Mouse (Mus musculus): ENCODE results near the gene Uap1. TPM values are rescaled to one million over a fixed set of nuclear protein-coding genes. Genes with fewer than 3 reads are reported as not detected.

The Uap1 gene
- total RNA-seq, 2 experiments from 2014 or later = 33.0 to 33.7 TPM

GRCm38 (mm10) chr1:170173991-170174813, 555 bp downstream of the Uap1 start:
- DNase-seq (ENCODE audit: low spot score in 2 of 2) = no peak

GRCm38 (mm10) chr1:170167781-170168180, 7.0 kb downstream of the Uap1 start:
- DNase-seq (ENCODE audit: low spot score in 2 of 2) = no peak

- no peak for DNase-seq (ENCODE audit: low spot score in 2 of 2)
Observed at GRCm38 (mm10) chr1:170164913-170165312, 9.8 kb downstream of the Uap1 start.

GRCm38 (mm10) chr1:170164053-170164614, 10.6 kb downstream of the Uap1 start:
- DNase-seq (ENCODE audit: low spot score in 2 of 2) = no peak

- no peak for DNase-seq (ENCODE audit: low spot score in 2 of 2)
Observed at GRCm38 (mm10) chr1:170163398-170163943, 11.3 kb downstream of the Uap1 start.

- DNase-seq (ENCODE audit: low spot score in 2 of 2) = no peak
Observed at GRCm38 (mm10) chr1:170161852-170162251, 12.9 kb downstream of the Uap1 start.

- no peak for DNase-seq (ENCODE audit: low spot score in 2 of 2)
Observed at GRCm38 (mm10) chr1:170160397-170160938, 14.3 kb downstream of the Uap1 start.

- DNase-seq (ENCODE audit: low spot score in 2 of 2) = no peak
Observed at GRCm38 (mm10) chr1:170159707-170160106, 15.1 kb downstream of the Uap1 start.

GRCm38 (mm10) chr1:170155761-170156160, 19.0 kb downstream of the Uap1 start:
- no peak for DNase-seq (ENCODE audit: low spot score in 2 of 2)

GRCm38 (mm10) chr1:170155298-170155697, 19.5 kb downstream of the Uap1 start:
- no peak for DNase-seq (ENCODE audit: low spot score in 2 of 2)

GRCm38 (mm10) chr1:170153986-170154385, 20.8 kb downstream of the Uap1 start:
- DNase-seq (ENCODE audit: low spot score in 2 of 2) = no peak

GRCm38 (mm10) chr1:170152552-170152951, 22.2 kb downstream of the Uap1 start:
- DNase-seq (ENCODE audit: low spot score in 2 of 2) = no peak

GRCm38 (mm10) chr1:170150870-170151269, 23.9 kb downstream of the Uap1 start:
- DNase-seq (ENCODE audit: low spot score in 2 of 2) = no peak

GRCm38 (mm10) chr1:170149756-170150155, 25.0 kb downstream of the Uap1 start:
- DNase-seq (ENCODE audit: low spot score in 2 of 2) = no peak

GRCm38 (mm10) chr1:170148536-170148935, 26.2 kb downstream of the Uap1 start:
- DNase-seq (ENCODE audit: low spot score in 2 of 2) = no peak

- DNase-seq (ENCODE audit: low spot score in 2 of 2) = no peak
Observed at GRCm38 (mm10) chr1:170147651-170148448, 26.9 kb downstream of the Uap1 start.

- no peak for DNase-seq (ENCODE audit: low spot score in 2 of 2)
Observed at GRCm38 (mm10) chr1:170145606-170146005, 29.2 kb downstream of the Uap1 start.

- no peak for DNase-seq (ENCODE audit: low spot score in 2 of 2)
Observed at GRCm38 (mm10) chr1:170142256-170142871, 32.4 kb downstream of the Uap1 start.

GRCm38 (mm10) chr1:170141626-170142025, 33.1 kb downstream of the Uap1 start:
- no peak for DNase-seq (ENCODE audit: low spot score in 2 of 2)

GRCm38 (mm10) chr1:170136351-170137009, 38.3 kb downstream of the Uap1 start:
- DNase-seq (ENCODE audit: low spot score in 2 of 2) = peak in 1 of 2 experiments; percentile 36
